Mouse (Mus musculus): Measurements from ENCODE around the gene Rps3.

The Rps3 gene

GRCm38 (mm10) chr7:99436530-99436929, 47.0 kb downstream of the Rps3 start:
- DNase-seq: no peak

GRCm38 (mm10) chr7:99434672-99435250, 48.8 kb downstream of the Rps3 start:
- DNase-seq: peak; percentile 51 to 54

- no peak for DNase-seq
These were observed 50.7 kb downstream of the Rps3 start for GRCm38 (mm10) chr7:99432863-99433262.

GRCm38 (mm10) chr7:99432248-99432647, 51.3 kb downstream of the Rps3 start:
- no peak for DNase-seq

- DNase-seq: no peak
These were observed 53.3 kb downstream of the Rps3 start for GRCm38 (mm10) chr7:99430246-99430645.

- no peak for DNase-seq
These were observed 53.8 kb downstream of the Rps3 start for GRCm38 (mm10) chr7:99429786-99430185.

GRCm38 (mm10) chr7:99428836-99429235, 54.7 kb downstream of the Rps3 start:
- DNase-seq: no peak

- no peak for DNase-seq
These were observed 55.6 kb downstream of the Rps3 start for GRCm38 (mm10) chr7:99427987-99428386.

Measured in B cell, adult 2 months (primary cell).